Mouse (Mus musculus): Measurements from ENCODE around the gene Calm3. TPM values are rescaled to one million over a fixed set of nuclear protein-coding genes. Genes with fewer than 3 reads are reported as not detected.

Gene Calm3
- total and polyA plus RNA-seq, 3 experiments: 294 to 623 (median 326) TPM

GRCm38 (mm10) chr7:16885905-16886304, 38.0 kb downstream of the Calm3 start:
- Histone ChIP-seq H3K27me3 (replicated peaks) (no peaks in the 10 kb centered on the region), H3K9ac (ENCODE audit: insufficient read depth, low read depth) (no peak overlapping the region), H3K4me1 (ENCODE audit: control insufficient read depth in 1 of 2, insufficient read depth in 2 of 2) (0 out of 4 replicates have a peak, but pooled peaks cover 0 to 4% of the 10 kb centered on the region in 2 experiments), H3K36me3 (replicated peaks in 1 of 2; ENCODE audit: control insufficient read depth in 1 of 2, insufficient read depth in 1 of 2, low read length in 1 of 2) (peaks cover 12 to 66% of the 10 kb centered on the region in 2 experiments), H3K4me3 (replicated peaks in 1 of 3; ENCODE audit: low read depth in 2 of 3, low read length in 2 of 3, poor library complexity in 1 of 3) (no peak overlapping the region), H3K79me2 (replicated peaks; ENCODE audit: control insufficient read depth, extremely low read depth, insufficient read depth, poor library complexity, severe bottlenecking) (no peaks in the 10 kb centered on the region), H3K9me3 (replicated peaks; ENCODE audit: low read length) (peaks cover 23% of the 10 kb centered on the region), H3K4me2 (ENCODE audit: insufficient read depth, low read depth, poor library complexity, severe bottlenecking) (no peak overlapping the region), H3K27ac (ENCODE audit: insufficient read depth, low read depth) (no peak overlapping the region)
- dilution Hi-C loops (cut with MboI; ENCODE audit: extremely low pct_ligation_motif_present, extremely low pct_unique_long_range_greater_than_20kb, low sequenced_read_pairs) (no loop called here), in situ Hi-C loops (cut with MboI; ENCODE audit: low pct_ligation_motif_present, low pct_unique_long_range_greater_than_20kb, low sequenced_read_pairs) (no loop called here)
- no peak for DNase-seq (ENCODE audit: extremely low read depth)
- TF ChIP-seq USF1 (IDR thresholded peaks at IDR 0.05; ENCODE audit: low read depth, low read length) (no peak), ZKSCAN1 (IDR thresholded peaks at IDR 0.05; ENCODE audit: borderline replicate concordance, low read depth, low read length) (no peak), HCFC1 (IDR thresholded peaks at IDR 0.05; ENCODE audit: low read depth, low read length) (no peak), SIN3A (IDR thresholded peaks at IDR 0.05; ENCODE audit: low read length) (no peak), CHD2 (IDR thresholded peaks at IDR 0.05; ENCODE audit: low read length) (no peak), MEF2A (IDR thresholded peaks at IDR 0.05; ENCODE audit: borderline replicate concordance, low read depth, low read length) (no peak), KAT2A (IDR thresholded peaks at IDR 0.05; ENCODE audit: insufficient replicate concordance, low read length) (no peak), CHD1 (IDR thresholded peaks at IDR 0.05; ENCODE audit: low read depth, low read length) (no peak)

- no peak overlapping the region for H3K4me3 ChIP-seq (replicated peaks in 1 of 3; ENCODE audit: low read depth in 2 of 3, low read length in 2 of 3, poor library complexity in 1 of 3)
- H3K27ac ChIP-seq (ENCODE audit: insufficient read depth, low read depth): no peak overlapping the region
- peaks cover 23% of the 10 kb centered on the region for H3K9me3 ChIP-seq (replicated peaks; ENCODE audit: low read length)
- DNase-seq (ENCODE audit: extremely low read depth): no peak
- TF ChIP-seq JUN (IDR thresholded peaks at IDR 0.05; ENCODE audit: insufficient read depth, low read depth, low read length) (no peak), KAT2A (IDR thresholded peaks at IDR 0.05; ENCODE audit: insufficient replicate concordance, low read length) (no peak), POLR2AphosphoS2 (IDR thresholded peaks at IDR 0.05; ENCODE audit: low read depth, low read length) (no peak), GABPA (IDR thresholded peaks at IDR 0.05; ENCODE audit: insufficient replicate concordance, low read depth, low read length) (no peak), MXI1 (IDR thresholded peaks at IDR 0.05; ENCODE audit: low read depth, low read length) (no peak), EP300 (IDR thresholded peaks at IDR 0.05; ENCODE audit: low read length) (no peak), CHD2 (IDR thresholded peaks at IDR 0.05; ENCODE audit: low read length) (no peak), ELF1 (IDR thresholded peaks at IDR 0.05; ENCODE audit: low read depth, low read length) (no peak), ETS1 (conservative IDR thresholded peaks at IDR 0.05; ENCODE audit: low read depth, low read length) (no peak), MAZ (IDR thresholded peaks at IDR 0.05; ENCODE audit: low read depth, low read length) (no peak), USF1 (IDR thresholded peaks at IDR 0.05; ENCODE audit: low read depth, low read length) (no peak), PAX5 (IDR thresholded peaks at IDR 0.05; ENCODE audit: low read length) (no peak), POLR2A (IDR thresholded peaks at IDR 0.05; ENCODE audit: low read depth, low read length) (no peak), RCOR1 (conservative IDR thresholded peaks at IDR 0.05; ENCODE audit: low read depth, low read length) (no peak), ZC3H11A (IDR thresholded peaks at IDR 0.05; ENCODE audit: low read depth, low read length) (no peak), ZNF384 (IDR thresholded peaks at IDR 0.05; ENCODE audit: low read depth, low read length) (no peak), MAX (IDR thresholded peaks at IDR 0.05; ENCODE audit: low read length) (no peak), MEF2A (IDR thresholded peaks at IDR 0.05; ENCODE audit: borderline replicate concordance, low read depth, low read length) (no peak)
- peaks cover 0 to 7% of the 10 kb centered on the region in 2 experiments; a peak in 1 of 4 replicates for H3K4me1 ChIP-seq (ENCODE audit: control insufficient read depth in 1 of 2, insufficient read depth in 2 of 2)
- dilution Hi-C loops (cut with MboI; ENCODE audit: extremely low pct_ligation_motif_present, extremely low pct_unique_long_range_greater_than_20kb, low sequenced_read_pairs) (no loop called here), in situ Hi-C loops (cut with MboI; ENCODE audit: low pct_ligation_motif_present, low pct_unique_long_range_greater_than_20kb, low sequenced_read_pairs) (no loop called here)
- H3K79me2 ChIP-seq (replicated peaks; ENCODE audit: control insufficient read depth, extremely low read depth, insufficient read depth, poor library complexity, severe bottlenecking): no peaks in the 10 kb centered on the region
- H3K27me3 ChIP-seq (replicated peaks): no peaks in the 10 kb centered on the region
- no peak overlapping the region for H3K9ac ChIP-seq (ENCODE audit: insufficient read depth, low read depth)
- no peak overlapping the region for H3K4me2 ChIP-seq (ENCODE audit: insufficient read depth, low read depth, poor library complexity, severe bottlenecking)
- peaks cover 12 to 71% of the 10 kb centered on the region in 2 experiments for H3K36me3 ChIP-seq (replicated peaks in 1 of 2; ENCODE audit: control insufficient read depth in 1 of 2, insufficient read depth in 1 of 2, low read length in 1 of 2)
Observed at GRCm38 (mm10) chr7:16885271-16885776, 38.6 kb downstream of the Calm3 start.

Data from CH12.LX (cell line).